Mouse (Mus musculus) layer of hippocampus, postnatal 14 days (tissue): ENCODE data around the gene Tha1. TPM values are rescaled to one million over a fixed set of nuclear protein-coding genes. Genes with fewer than 3 reads are reported as not detected.

Source experiments
- DNase-seq, 2 experiments: peaks; one replicate each; pipeline ENCODE4 v3.0.0; 2021 to 2022; ENCODE audit warnings: low spot score in 2 of 2, mixed read lengths in 1 of 2
- total RNA-seq, 2 experiments: library from RNA; stranded (reverse); gene quantifications; 2 replicates each; pipeline ENCODE4 v1.2.3; 2021

The Tha1 gene
- total RNA-seq, 2 experiments from 2014 or later, result 3.1 to 3.5 TPM

- no peak for DNase-seq
These were observed 46.4 kb downstream of the Tha1 start for GRCm38 (mm10) chr11:117826916-117827315.

DNA sequence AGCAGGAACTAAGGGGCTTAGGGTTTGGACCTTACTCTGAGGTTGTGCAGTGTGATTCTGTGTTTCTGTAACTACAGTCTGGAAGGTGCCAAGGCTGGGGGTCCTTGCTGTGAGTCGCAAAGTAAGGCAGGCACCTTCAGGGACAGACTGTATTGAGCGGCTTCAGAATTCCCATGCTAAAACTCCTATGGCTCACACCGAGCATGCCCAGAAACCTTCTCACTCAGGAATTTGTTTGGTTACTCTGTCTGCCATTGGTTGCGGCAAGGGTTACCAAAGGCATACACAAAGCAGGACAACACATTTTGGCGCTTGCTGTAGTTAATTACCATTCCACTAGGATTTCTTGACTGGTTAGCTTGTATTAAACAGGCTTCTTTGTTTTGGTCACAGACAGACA is 47.1 kb downstream of the Tha1 start:
- DNase-seq, result no peak

GRCm38 (mm10) chr11:117825333-117826101 is 47.8 kb downstream of the Tha1 start, which contains the start of the genes Afmid and Tk1:
Afmid (plus strand) TSS chr11:117825924.
Tk1 (minus strand) TSS chr11:117826092.
- DNase-seq, result peak in 1 of 2 experiments; percentile 36

DNA sequence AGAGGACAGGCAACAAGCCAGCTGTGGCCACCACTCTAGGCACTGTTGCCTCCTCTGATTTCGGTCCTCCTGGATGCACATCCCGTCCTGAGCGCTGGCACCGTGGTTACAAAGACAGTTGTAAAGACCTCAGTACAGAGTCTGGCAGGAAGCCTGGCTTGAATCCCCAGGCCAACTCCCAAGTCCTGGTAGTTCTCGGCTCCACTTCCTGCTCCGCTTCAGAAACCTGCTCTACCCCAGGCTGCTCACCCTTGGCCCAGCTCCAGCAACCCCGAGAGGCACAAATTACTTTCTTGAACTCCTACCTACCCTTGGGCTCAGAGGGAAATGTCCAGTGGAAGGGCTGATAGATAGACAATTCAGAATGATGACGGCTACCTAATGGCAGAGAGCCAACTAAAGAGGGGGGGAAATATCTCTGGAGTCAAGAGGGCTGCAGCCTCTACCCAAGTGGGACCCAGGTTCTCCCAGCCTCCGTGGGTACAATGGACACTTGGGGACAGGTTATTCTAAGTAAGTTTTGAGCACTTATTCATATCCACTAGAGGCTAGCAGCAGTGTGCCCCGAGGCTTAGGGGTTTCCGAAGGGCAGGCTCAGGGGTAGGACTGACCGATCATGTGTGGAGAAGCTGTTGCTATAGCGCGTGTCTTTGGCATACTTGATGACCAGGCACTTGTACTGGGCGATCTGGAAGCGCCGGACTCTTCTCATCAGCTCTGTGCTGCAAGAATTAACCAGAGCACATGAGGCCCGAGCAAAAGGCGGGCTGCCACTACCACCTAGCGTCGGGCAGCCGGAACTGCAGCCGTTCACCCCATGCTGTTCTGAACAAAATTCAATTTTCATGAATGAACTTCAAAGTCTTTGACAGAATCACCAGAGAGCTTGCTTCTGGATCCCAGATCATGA is 49.0 kb downstream of the Tha1 start:
- DNase-seq, result peak; percentile 75 to 89

DNA sequence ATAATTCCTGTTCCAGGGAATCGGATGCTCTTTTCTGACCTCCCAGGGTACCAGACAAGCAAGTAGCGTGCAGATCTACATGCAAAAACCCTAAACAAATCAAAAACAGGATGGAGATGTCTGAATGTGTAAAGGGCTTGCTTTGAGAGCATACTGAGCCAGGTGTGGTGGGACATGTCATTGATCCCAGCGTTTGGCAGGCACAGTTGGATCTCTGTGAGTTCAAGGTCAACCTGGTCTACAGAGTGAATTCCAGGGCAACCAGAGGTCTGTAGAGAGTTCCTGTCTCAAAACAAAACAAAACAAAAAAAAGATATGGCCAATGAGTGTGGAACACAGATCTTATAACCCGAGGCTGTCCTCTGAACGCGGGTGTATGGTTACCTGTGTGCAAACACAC is 49.9 kb downstream of the Tha1 start:
- DNase-seq, result no peak

- DNase-seq, result no peak
These were observed 50.5 kb downstream of the Tha1 start for GRCm38 (mm10) chr11:117822728-117823241.

DNA sequence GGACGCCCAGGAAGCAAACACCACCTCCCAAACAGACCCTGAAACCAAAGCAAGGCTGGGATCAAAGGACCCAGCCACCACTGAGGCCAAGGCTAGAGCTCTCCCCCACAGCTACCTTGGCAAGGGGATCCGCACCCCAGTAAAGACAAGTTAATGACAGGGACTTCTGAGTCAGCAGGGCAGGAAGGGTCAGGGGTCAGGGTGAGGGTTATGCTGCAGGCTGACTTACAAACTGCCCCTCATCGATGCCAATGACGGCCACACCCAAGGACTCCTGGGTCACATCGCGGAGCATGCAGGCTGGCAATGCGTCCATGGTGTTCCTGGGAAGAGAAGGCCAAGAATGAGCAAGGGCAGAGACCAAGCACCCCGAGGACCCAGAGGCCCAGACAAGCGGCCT is 51.4 kb downstream of the Tha1 start:
- DNase-seq, result no peak

GRCm38 (mm10) chr11:117820173-117820572 is 53.1 kb downstream of the Tha1 start:
- no peak for DNase-seq

DNA sequence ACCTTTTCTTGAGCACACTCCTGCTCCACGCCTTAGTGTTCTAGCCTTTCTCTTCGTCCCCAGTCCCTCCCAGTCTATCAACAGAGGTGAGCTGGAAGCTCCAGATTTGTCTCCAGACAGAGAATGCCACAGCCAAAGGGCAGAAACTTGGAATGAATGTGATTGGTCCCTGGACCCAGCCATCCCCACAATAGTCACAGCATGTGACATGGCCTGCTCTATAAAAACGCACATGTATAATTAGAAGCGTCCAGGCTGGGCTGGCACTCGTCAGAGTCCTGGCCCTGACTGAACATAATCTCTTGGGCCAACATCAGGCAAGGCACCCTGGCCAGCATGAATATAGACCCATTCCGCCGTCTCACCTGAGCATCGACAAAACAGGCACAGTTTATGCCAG is 54.2 kb downstream of the Tha1 start:
- DNase-seq, result no peak

Other genes starting within 250 kb of the Tha1 start
- 10 to 100 TPM; 61.8 to 67.9 TPM for gene Tnrc6c, start 219.2 kb downstream of the Tha1 start, total RNA-seq
- 1 to 10 TPM in 1 of 2 experiments, under 1 TPM in 1; 0.88 to 1.6 TPM for gene Tmc8, start 91.4 kb downstream of the Tha1 start, total RNA-seq
- gene Tmc6, start 91.3 kb downstream of the Tha1 start, total RNA-seq, result 1 to 10 TPM; 4.9 to 6.3 TPM
- under 1 TPM in 1 of 2 experiments, not detected in 1; 0.51 TPM for gene 6030468B19Rik, start 75.8 kb downstream of the Tha1 start, total RNA-seq
- 1 to 10 TPM; 2.8 to 3.2 TPM for gene Gm20708, start 63.8 kb downstream of the Tha1 start, total RNA-seq
- gene Syngr2, start 63.8 kb downstream of the Tha1 start, total RNA-seq, result 10 to 100 TPM; 15.2 to 15.4 TPM
- gene Afmid, start 47.6 kb downstream of the Tha1 start, total RNA-seq, result 1 to 10 TPM; 4.2 to 4.5 TPM
- 1 to 10 TPM; 1.6 to 3.3 TPM for gene Tk1, start 47.4 kb downstream of the Tha1 start, total RNA-seq
- 1 to 10 TPM; 2.1 to 3.4 TPM for gene Birc5, start 24.2 kb downstream of the Tha1 start, total RNA-seq
- not detected for gene Tmem235, start 12.7 kb downstream of the Tha1 start, total RNA-seq
- gene Socs3, start 96.6 kb upstream of the Tha1 start, total RNA-seq, result 1 to 10 TPM; 2.1 to 3.2 TPM
- gene Pgs1, start 112.8 kb upstream of the Tha1 start, total RNA-seq, result 10 to 100 TPM; 65.4 to 66.9 TPM